Mouse (Mus musculus): ENCODE measurements around the gene Kcng4. TPM values are rescaled to one million over a fixed set of nuclear protein-coding genes. Genes with fewer than 3 reads are reported as not detected.

The Kcng4 gene
- polyA plus RNA-seq, 1 experiment from 2014 or later = 0.19 TPM

- Histone ChIP-seq H3K27me3 (no peaks in the 10 kb centered on the region), H3K4me3 (no peak overlapping the region), H3K4me2 (no peak overlapping the region), H3K36me3 (no peaks in the 10 kb centered on the region), H3K27ac (no peak overlapping the region), H3K9me3 (no peaks in the 10 kb centered on the region), H3K9ac (no peak overlapping the region), H3K4me1 (no peaks in the 10 kb centered on the region)
- no peak for ATAC-seq (ENCODE audit: insufficient number of reproducible peaks, low FRiP score, low TSS enrichment, low read depth)
- 72% methylated on average over 1 of the region's 1 CpGs for WGBS
Measured at GRCm38 (mm10) chr8:119623744-119624143, 11.7 kb downstream of the Kcng4 start.

GRCm38 (mm10) chr8:119623061-119623460 is 12.4 kb downstream of the Kcng4 start:
- Histone ChIP-seq H3K4me3 (no peak overlapping the region), H3K4me2 (no peak overlapping the region), H3K9ac (no peak overlapping the region), H3K9me3 (no peaks in the 10 kb centered on the region), H3K27me3 (no peaks in the 10 kb centered on the region), H3K36me3 (no peaks in the 10 kb centered on the region), H3K4me1 (no peaks in the 10 kb centered on the region), H3K27ac (no peak overlapping the region)
- ATAC-seq (ENCODE audit: insufficient number of reproducible peaks, low FRiP score, low TSS enrichment, low read depth) = no peak
- WGBS = 88% methylated on average over 8 of the region's 8 CpGs

- H3K27me3 ChIP-seq = no peaks in the 10 kb centered on the region
- no peak overlapping the region for H3K27ac ChIP-seq
- H3K4me1 ChIP-seq = no peaks in the 10 kb centered on the region
- no peak overlapping the region for H3K4me3 ChIP-seq
- WGBS = 29% methylated on average over 4 of the region's 4 CpGs
- H3K4me2 ChIP-seq = no peak overlapping the region
- no peaks in the 10 kb centered on the region for H3K9me3 ChIP-seq
- ATAC-seq (ENCODE audit: insufficient number of reproducible peaks, low FRiP score, low TSS enrichment, low read depth) = no peak
- H3K9ac ChIP-seq = no peak overlapping the region
- no peaks in the 10 kb centered on the region for H3K36me3 ChIP-seq
Measured at GRCm38 (mm10) chr8:119622555-119622954, 12.9 kb downstream of the Kcng4 start.

DNA sequence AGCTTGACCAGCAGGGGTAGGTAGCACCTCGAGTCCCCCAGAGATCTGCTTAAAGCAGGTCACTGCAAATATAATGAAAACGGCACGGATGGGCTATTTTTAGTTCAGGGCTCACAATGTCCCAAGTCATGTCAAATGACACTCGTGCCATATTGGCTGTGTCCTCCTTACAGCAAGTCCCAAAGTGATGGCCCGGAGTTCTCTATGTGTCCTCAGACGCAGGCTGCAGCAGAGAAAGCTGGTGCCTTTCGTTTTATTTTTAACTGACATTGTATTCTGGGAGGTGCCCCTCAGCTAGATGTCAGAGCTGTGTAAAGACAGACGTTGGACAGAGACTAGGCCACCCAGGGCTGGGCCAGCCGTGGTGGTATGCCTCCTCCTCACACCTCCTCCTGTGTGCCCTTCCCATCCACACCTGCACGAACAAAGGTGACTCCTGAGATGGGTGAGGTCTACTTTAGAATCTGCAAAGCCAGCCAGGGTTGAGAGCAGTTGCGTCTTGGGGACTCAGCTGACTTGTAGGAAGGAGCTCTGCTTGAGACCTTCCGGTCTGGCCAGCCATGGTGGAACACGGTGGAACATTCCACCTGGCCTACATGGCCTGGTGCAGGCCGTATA is 14.5 kb downstream of the Kcng4 start:
- Histone ChIP-seq H3K9ac (no peak overlapping the region), H3K4me1 (no peaks in the 10 kb centered on the region), H3K36me3 (no peaks in the 10 kb centered on the region), H3K9me3 (no peaks in the 10 kb centered on the region), H3K4me2 (no peak overlapping the region), H3K4me3 (no peak overlapping the region), H3K27me3 (no peaks in the 10 kb centered on the region), H3K27ac (no peak overlapping the region)
- ATAC-seq (ENCODE audit: insufficient number of reproducible peaks, low FRiP score, low TSS enrichment, low read depth) = no peak
- WGBS = 81% methylated on average over 14 of the region's 14 CpGs

DNA sequence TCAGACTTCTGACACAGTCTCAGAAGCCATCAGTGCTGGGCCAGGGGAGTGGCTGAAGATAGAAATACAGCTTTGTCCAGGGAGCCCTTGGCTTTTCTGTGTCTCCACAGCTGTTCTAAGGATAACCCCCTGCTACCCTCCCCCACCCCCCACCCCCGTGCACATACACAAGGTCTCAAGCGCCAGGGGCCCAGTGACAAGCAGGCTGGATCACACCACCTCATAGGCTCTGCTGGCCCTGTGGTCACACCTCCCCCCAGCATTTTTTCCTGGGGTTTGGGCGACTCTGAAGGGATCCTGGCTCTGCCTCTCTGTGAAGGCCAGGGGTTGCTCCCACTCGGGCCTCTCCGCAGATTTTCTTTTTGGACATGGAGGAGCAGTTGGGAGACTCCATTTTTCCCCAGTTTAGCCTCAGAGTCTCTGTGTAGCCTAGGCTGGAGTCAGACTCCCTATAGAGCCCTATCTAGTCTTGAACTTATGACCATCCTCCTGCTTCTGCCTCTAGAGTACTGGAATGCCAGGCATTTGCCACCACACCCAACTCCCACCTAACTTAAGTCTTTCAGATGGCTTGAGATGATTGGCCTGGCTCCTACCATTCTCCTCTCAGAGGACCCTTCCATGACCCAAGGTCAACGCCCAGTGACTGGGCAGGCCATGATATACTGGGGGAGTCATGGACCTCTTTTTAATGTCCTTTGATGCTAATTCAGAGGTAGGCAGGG is 15.2 kb downstream of the Kcng4 start:
- no peak for ATAC-seq (ENCODE audit: insufficient number of reproducible peaks, low FRiP score, low TSS enrichment, low read depth)
- no peak overlapping the region for H3K4me2 ChIP-seq
- WGBS = 69% methylated on average over 6 of the region's 6 CpGs
- H3K9me3 ChIP-seq = no peaks in the 10 kb centered on the region
- no peak overlapping the region for H3K27ac ChIP-seq
- no peak overlapping the region for H3K4me3 ChIP-seq
- H3K27me3 ChIP-seq = no peaks in the 10 kb centered on the region
- H3K36me3 ChIP-seq = no peaks in the 10 kb centered on the region
- H3K9ac ChIP-seq = no peak overlapping the region
- H3K4me1 ChIP-seq = no peaks in the 10 kb centered on the region

DNA sequence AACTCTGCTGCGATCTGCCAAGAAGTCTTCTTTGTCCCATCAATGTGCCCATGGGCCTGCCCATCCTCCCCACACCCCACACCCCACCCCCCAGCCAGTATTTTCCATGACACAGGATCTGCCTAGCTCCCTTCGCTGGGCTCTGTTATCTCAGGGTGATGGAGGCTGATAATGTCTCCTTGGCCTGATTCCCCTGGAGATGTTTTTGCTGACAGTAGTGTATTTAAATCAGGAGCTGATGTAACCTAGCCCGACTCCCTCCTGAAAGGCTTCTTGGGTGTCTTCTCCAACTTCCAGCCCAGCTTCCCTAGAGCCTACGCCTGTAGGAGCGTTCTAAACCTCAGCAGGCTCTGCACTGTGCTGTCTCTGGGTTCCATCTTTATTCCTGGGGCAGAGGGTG is 16.6 kb downstream of the Kcng4 start:
- no peak overlapping the region for H3K27ac ChIP-seq
- no peaks in the 10 kb centered on the region for H3K27me3 ChIP-seq
- H3K4me1 ChIP-seq = no peaks in the 10 kb centered on the region
- WGBS = 60% methylated on average over 5 of the region's 5 CpGs
- ATAC-seq (ENCODE audit: insufficient number of reproducible peaks, low FRiP score, low TSS enrichment, low read depth) = no peak
- no peaks in the 10 kb centered on the region for H3K36me3 ChIP-seq
- H3K9me3 ChIP-seq = no peaks in the 10 kb centered on the region
- H3K4me2 ChIP-seq = no peak overlapping the region
- no peak overlapping the region for H3K4me3 ChIP-seq
- no peak overlapping the region for H3K9ac ChIP-seq

GRCm38 (mm10) chr8:119617586-119617985 is 17.9 kb downstream of the Kcng4 start:
- ATAC-seq (ENCODE audit: insufficient number of reproducible peaks, low FRiP score, low TSS enrichment, low read depth) = no peak
- H3K9me3 ChIP-seq = no peaks in the 10 kb centered on the region
- H3K4me2 ChIP-seq = no peak overlapping the region
- WGBS = 87% methylated on average over 5 of the region's 5 CpGs
- no peak overlapping the region for H3K27ac ChIP-seq
- no peaks in the 10 kb centered on the region for H3K36me3 ChIP-seq
- no peaks in the 10 kb centered on the region for H3K27me3 ChIP-seq
- no peak overlapping the region for H3K4me3 ChIP-seq
- no peak overlapping the region for H3K9ac ChIP-seq
- H3K4me1 ChIP-seq = no peaks in the 10 kb centered on the region

GRCm38 (mm10) chr8:119616811-119617210 is 18.7 kb downstream of the Kcng4 start:
- Histone ChIP-seq H3K9me3 (no peaks in the 10 kb centered on the region), H3K36me3 (no peaks in the 10 kb centered on the region), H3K27ac (no peak overlapping the region), H3K27me3 (no peaks in the 10 kb centered on the region), H3K4me2 (no peak overlapping the region), H3K4me1 (no peaks in the 10 kb centered on the region), H3K4me3 (no peak overlapping the region), H3K9ac (no peak overlapping the region)
- 98% methylated on average over 4 of the region's 4 CpGs for whole genome bisulfite sequencing
- no peak for ATAC-seq (ENCODE audit: insufficient number of reproducible peaks, low FRiP score, low TSS enrichment, low read depth)

GRCm38 (mm10) chr8:119616358-119616757 is 19.1 kb downstream of the Kcng4 start:
- 76% methylated on average over 7 of the region's 7 CpGs for WGBS
- ATAC-seq (ENCODE audit: insufficient number of reproducible peaks, low FRiP score, low TSS enrichment, low read depth) = no peak

GRCm38 (mm10) chr8:119615096-119615495 is 20.4 kb downstream of the Kcng4 start:
- H3K4me2 ChIP-seq = no peak overlapping the region
- ATAC-seq (ENCODE audit: insufficient number of reproducible peaks, low FRiP score, low TSS enrichment, low read depth) = no peak
- no peaks in the 10 kb centered on the region for H3K36me3 ChIP-seq
- H3K27me3 ChIP-seq = no peaks in the 10 kb centered on the region
- H3K4me1 ChIP-seq = no peaks in the 10 kb centered on the region
- 72% methylated on average over 14 of the region's 14 CpGs for WGBS
- H3K4me3 ChIP-seq = no peak overlapping the region
- H3K27ac ChIP-seq = no peak overlapping the region
- no peak overlapping the region for H3K9ac ChIP-seq
- H3K9me3 ChIP-seq = no peaks in the 10 kb centered on the region

More at GRCm38 (mm10) chr8:119616358-119616757, 19.1 kb downstream of the Kcng4 start:
- no peak overlapping the region for H3K4me2 ChIP-seq
- no peaks in the 10 kb centered on the region for H3K9me3 ChIP-seq
- no peaks in the 10 kb centered on the region for H3K4me1 ChIP-seq
- H3K27ac ChIP-seq = no peak overlapping the region
- H3K27me3 ChIP-seq = no peaks in the 10 kb centered on the region
- no peaks in the 10 kb centered on the region for H3K36me3 ChIP-seq
- H3K9ac ChIP-seq = no peak overlapping the region
- no peak overlapping the region for H3K4me3 ChIP-seq

GRCm38 (mm10) chr8:119612471-119612870 is 23.0 kb downstream of the Kcng4 start, which contains the start of gene Adad2:
TSS of gene Adad2 (plus strand) at chr8:119612747.
- Histone ChIP-seq H3K9ac (no peak within 1 kb of the TSS), H3K27me3 (no peaks in the 10 kb centered on the region), H3K4me3 (no peak within 1 kb of the TSS), H3K4me1 (no peaks in the 10 kb centered on the region), H3K9me3 (no peaks in the 10 kb centered on the region), H3K27ac (no peak within 1 kb of the TSS), H3K36me3 (no peaks in the 10 kb centered on the region), H3K4me2 (no peak within 1 kb of the TSS)
- WGBS = 80% methylated on average over 26 of the region's 26 CpGs
- ATAC-seq (ENCODE audit: insufficient number of reproducible peaks, low FRiP score, low TSS enrichment, low read depth) = no peak

- Histone ChIP-seq H3K27me3 (no peaks in the 10 kb centered on the region), H3K4me2 (no peak overlapping the region), H3K4me1 (peaks cover 14% of the 10 kb centered on the region), H3K9me3 (no peaks in the 10 kb centered on the region), H3K9ac (no peak overlapping the region), H3K36me3 (peaks cover 15% of the 10 kb centered on the region), H3K27ac (no peak overlapping the region), H3K4me3 (no peak overlapping the region)
- no peak for ATAC-seq (ENCODE audit: insufficient number of reproducible peaks, low FRiP score, low TSS enrichment, low read depth)
- WGBS = 87% methylated on average over 2 of the region's 2 CpGs
Measured at GRCm38 (mm10) chr8:119606224-119606623, 29.3 kb downstream of the Kcng4 start.

All from limb, embryonic 15.5 days (tissue).